Mouse (Mus musculus): ENCODE measurements around the gene Theg.
A peak's percentile ranks its signal among the peaks of the same experiment; 100 is the strongest.

The Theg gene

GRCm38 (mm10) chr10:79537781-79538180 is 49.4 kb downstream of the Theg start:
- DNase-seq (ENCODE audit: low spot score in 2 of 2), result peak in 1 of 2 experiments; percentile 51

GRCm38 (mm10) chr10:79537271-79537670 is 49.9 kb downstream of the Theg start:
- peak in 1 of 2 experiments; percentile 46 for DNase-seq (ENCODE audit: low spot score in 2 of 2)

- peak in 1 of 2 experiments; percentile 54 for DNase-seq (ENCODE audit: low spot score in 2 of 2)
These were observed 50.6 kb downstream of the Theg start for GRCm38 (mm10) chr10:79536461-79537080.

GRCm38 (mm10) chr10:79535431-79535830 is 51.7 kb downstream of the Theg start:
- DNase-seq (ENCODE audit: low spot score in 2 of 2), result peak in 1 of 2 experiments; percentile 39

GRCm38 (mm10) chr10:79534426-79534825 is 52.7 kb downstream of the Theg start:
- DNase-seq (ENCODE audit: low spot score in 2 of 2), result peak; percentile 10 to 54

GRCm38 (mm10) chr10:79533126-79533911 is 53.8 kb downstream of the Theg start, which contains the start of gene Plpp2:
Plpp2 (minus strand) TSS chr10:79533796.
- DNase-seq (ENCODE audit: low spot score in 2 of 2), result peak; percentile 73 to 85

GRCm38 (mm10) chr10:79532678-79533077 is 54.5 kb downstream of the Theg start:
- DNase-seq (ENCODE audit: low spot score in 2 of 2), result peak in 1 of 2 experiments; percentile 10

GRCm38 (mm10) chr10:79531593-79531992 is 55.5 kb downstream of the Theg start:
- DNase-seq (ENCODE audit: low spot score in 2 of 2), result peak; percentile 8 to 53

- peak; percentile 9 to 53 for DNase-seq (ENCODE audit: low spot score in 2 of 2)
These were observed 56.4 kb downstream of the Theg start for GRCm38 (mm10) chr10:79530721-79531120.

GRCm38 (mm10) chr10:79530241-79530640 is 56.9 kb downstream of the Theg start:
- DNase-seq (ENCODE audit: low spot score in 2 of 2), result peak; percentile 8 to 53

GRCm38 (mm10) chr10:79528081-79528480 is 59.0 kb downstream of the Theg start:
- DNase-seq (ENCODE audit: low spot score in 2 of 2), result peak in 1 of 2 experiments; percentile 4

GRCm38 (mm10) chr10:79527453-79527845 is 59.7 kb downstream of the Theg start:
- peak; percentile 9 to 55 for DNase-seq (ENCODE audit: low spot score in 2 of 2)

GRCm38 (mm10) chr10:79526661-79527452 is 60.3 kb downstream of the Theg start:
- DNase-seq (ENCODE audit: low spot score in 2 of 2), result peak; percentile 9 to 58
